Mouse (Mus musculus) mesoderm, embryonic 11.5 days (tissue): ENCODE data around the gene Klre1.
"Not testable (repeated sequence)": the region's sequence is repeated elsewhere in the genome, so short reads cannot be mapped to it uniquely, and the experiment has no call there.

Source experiments
- DNase-seq: peaks from one replicate; pipeline ENCODE4 v3.0.0-alpha.2; 2012; ENCODE audit warnings: low read depth, low spot score

Gene Klre1

GRCm38 (mm10) chr6:129583014-129583413, 5.3 kb downstream of the Klre1 start:
- no peak for DNase-seq

- DNase-seq = no peak
Observed at GRCm38 (mm10) chr6:129591508-129591907, 13.8 kb downstream of the Klre1 start, which contains the start of gene Klrd1. TSS of gene Klrd1 (plus strand) at chr6:129591782.

- DNase-seq = no peak
Observed at GRCm38 (mm10) chr6:129608372-129608771, 30.7 kb downstream of the Klre1 start.

GRCm38 (mm10) chr6:129623735-129624134, 46.0 kb downstream of the Klre1 start, which contains the start of gene Klrk1:
TSS of gene Klrk1 (minus strand) at chr6:129623864.
- DNase-seq = no peak

GRCm38 (mm10) chr6:129631046-129631445, 53.3 kb downstream of the Klre1 start:
- DNase-seq = not testable (repeated sequence)
